Comparison of ENCODE assay signal across 7 mouse cellular contexts in genomic region chr1:86533411-86534130, GRCm38 (mm10). TPM values are rescaled to one million over a fixed set of nuclear protein-coding genes. Genes with fewer than 3 reads are reported as not detected.
DNase-seq lines count a peak whose midpoint lies in the region.

No protein-coding gene starts in this region.

- peak; percentile 44 for DNase-seq in layer of hippocampus, adult 11-12 months (ENCODE audit: low spot score)
- DNase-seq in layer of hippocampus, adult 9-10 months (ENCODE audit: low spot score), result no peak
- peak; percentile 81 for DNase-seq in brain, adult 2 months (ENCODE audit: low read depth, low spot score)
- DNase-seq in induced T-regulatory cell, adult 2 months (ENCODE audit: low read depth), result peak; percentile 76
- peak; percentile 82 to 93 for DNase-seq in right cerebral cortex, postnatal 10 days (ENCODE audit: low spot score in 2 of 2)
- no peak for DNase-seq in urinary bladder, postnatal 10 days (ENCODE audit: low spot score)
- no peak for DNase-seq in heart, postnatal 4 days

RNA-seq across cellular contexts. Expression of gene Ptma, which starts 7.0 kb away (rescaled TPM):
- 100 to 1,000 TPM; 724 to 726 TPM for total RNA-seq in heart, postnatal 4 days (2021)

RNA-seq across cellular contexts. Expression of gene Pde6d, which starts 48.9 kb away (rescaled TPM):
- 10 to 100 TPM; 39.4 to 40.5 TPM for total RNA-seq in heart, postnatal 4 days (2021)

RNA-seq across cellular contexts. Expression of gene Cops7b, which starts 49.1 kb away (rescaled TPM):
- 10 to 100 TPM; 13.6 to 14.0 TPM for total RNA-seq in heart, postnatal 4 days (2021)

Comparison
In these comparisons a context has a peak if more than half of its experiments do, and no peak if none do; other contexts are left out.
1. DNase-seq: peak in layer of hippocampus, adult 11-12 months (single experiment), brain, adult 2 months (single experiment), induced T-regulatory cell, adult 2 months (single experiment) and right cerebral cortex, postnatal 10 days (2 of 2); none in layer of hippocampus, adult 9-10 months (single experiment), urinary bladder, postnatal 10 days (single experiment) and heart, postnatal 4 days (single experiment).